Mouse (Mus musculus) ES-Bruce4 (cell line): Measurements from ENCODE around the gene Edem2. TPM values are rescaled to one million over a fixed set of nuclear protein-coding genes. Genes with fewer than 3 reads are reported as not detected.

Experiments used
- H3K27ac ChIP-seq: 2 replicates; pipeline ENCODE4 v1.5.1; 2012; ENCODE audit warnings: low read length, inconsistent platforms; ENCODE audit not compliant: insufficient read depth
- H3K27me3 ChIP-seq: 2 replicates; pipeline ENCODE4 v1.6.1; 2012; ENCODE audit warnings: mild to moderate bottlenecking, low read length, inconsistent platforms; ENCODE audit not compliant: control insufficient read depth, poor library complexity, insufficient read depth, severe bottlenecking
- H3K36me3 ChIP-seq: 2 replicates; pipeline ENCODE4 v1.6.1; 2012; ENCODE audit warnings: inconsistent platforms, mild to moderate bottlenecking, low read length, moderate library complexity; ENCODE audit not compliant: control insufficient read depth, poor library complexity, insufficient read depth, severe bottlenecking
- H3K4me1 ChIP-seq: one replicate; pipeline ENCODE4 v1.8.1; 2011; ENCODE audit warnings: low read length; ENCODE audit not compliant: control insufficient read depth, insufficient read depth
- H3K4me3 ChIP-seq: 2 replicates; pipeline ENCODE4 v1.5.1; 2011; ENCODE audit warnings: low read depth, mild to moderate bottlenecking, low read length
- H3K9ac ChIP-seq: 2 replicates; pipeline ENCODE4 v1.6.1; 2012; ENCODE audit warnings: low read depth, mild to moderate bottlenecking, inconsistent platforms; ENCODE audit not compliant: poor library complexity, severe bottlenecking
- H3K9me3 ChIP-seq: replicated peaks from 2 replicates; pipeline ENCODE4 v1.6.1; 2012; ENCODE audit warnings: mild to moderate bottlenecking, low read length, inconsistent platforms; ENCODE audit not compliant: control insufficient read depth, poor library complexity, insufficient read depth, severe bottlenecking
- CTCF ChIP-seq: IDR thresholded peaks from one replicate; pipeline ENCODE4 v1.8.1; 2011; ENCODE audit warnings: low read depth, low read length
- EP300 ChIP-seq: IDR thresholded peaks from 2 replicates; pipeline ENCODE4 v1.6.1; 2011; ENCODE audit warnings: low read depth, low read length; ENCODE audit not compliant: insufficient read depth
- POLR2A ChIP-seq: IDR thresholded peaks from one replicate; pipeline ENCODE4 v1.8.1; 2011; ENCODE audit warnings: low read length; ENCODE audit not compliant: insufficient read depth
- polyA plus RNA-seq: library from polyadenylated mRNA; stranded (reverse); fragments of >200 nt; gene quantifications from 2 replicates; pipeline ENCODE4 v1.2.4, GENCODE M21; 2011; ENCODE audit warnings: low read depth; ENCODE audit not compliant: missing spikeins, insufficient read depth, insufficient read length

Gene Edem2
- polyA plus RNA-seq, 1 experiment = 21.7 TPM

DNA sequence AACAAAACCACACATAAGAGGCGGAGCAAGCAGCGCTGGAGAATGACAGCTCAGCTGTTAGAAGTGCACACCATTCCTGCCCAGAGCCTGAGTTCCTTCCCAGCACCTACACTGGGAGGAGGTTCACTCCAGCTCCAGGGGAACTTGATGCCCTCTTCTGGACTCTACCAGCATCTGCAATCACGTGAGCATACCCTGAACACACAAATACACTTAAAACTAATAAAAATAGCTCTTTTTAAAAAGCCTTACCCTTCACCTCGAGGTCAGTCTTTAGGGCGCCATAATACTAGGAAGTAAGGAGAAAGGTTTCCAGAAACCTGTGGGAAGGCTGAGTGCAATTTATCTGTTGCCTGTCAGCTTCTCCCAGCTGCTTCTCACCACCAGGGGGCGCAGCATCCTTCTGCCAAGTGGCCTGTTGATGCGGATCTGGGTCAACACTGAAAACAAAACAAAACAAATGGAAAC lies 33.1 kb downstream of the Edem2 start:
- Histone ChIP-seq H3K4me1 (no peaks in the 10 kb centered on the region), H3K27ac (no peak overlapping the region), H3K36me3 (no peaks in the 10 kb centered on the region), H3K27me3 (no peaks in the 10 kb centered on the region), H3K9ac (no peak overlapping the region), H3K9me3 (no peaks in the 10 kb centered on the region; the same call in 1 of the 2 replicates), H3K4me3 (no peak overlapping the region)
- TF ChIP-seq CTCF (peak; percentile 87), EP300 (no peak)

DNA sequence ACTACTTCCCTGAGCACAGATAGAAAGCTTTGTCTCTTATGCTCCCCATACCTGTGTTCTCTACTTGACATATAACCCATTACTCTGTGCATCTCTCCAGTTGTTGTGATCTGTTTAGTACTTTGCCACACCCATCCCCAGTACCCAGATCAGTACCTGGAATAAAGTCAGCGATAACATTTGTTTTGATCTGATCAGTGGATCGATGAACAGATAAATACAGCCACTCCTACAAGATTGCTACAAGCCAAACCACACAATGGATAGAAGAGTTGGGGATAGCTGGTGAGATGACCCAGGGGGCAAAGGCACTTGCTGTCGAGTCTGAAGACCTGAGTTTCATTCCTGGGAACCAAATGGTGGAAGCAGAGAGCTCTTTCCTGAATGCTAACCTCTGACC lies 34.0 kb downstream of the Edem2 start:
- H3K4me3 ChIP-seq = no peak overlapping the region
- H3K36me3 ChIP-seq = no peaks in the 10 kb centered on the region
- no peaks in the 10 kb centered on the region for H3K27me3 ChIP-seq
- TF ChIP-seq CTCF = no peak
- TF ChIP-seq EP300 = no peak
- no peak for TF ChIP-seq POLR2A
- no peaks in the 10 kb centered on the region for H3K4me1 ChIP-seq
- no peak overlapping the region for H3K27ac ChIP-seq
- H3K9me3 ChIP-seq = no peaks in the 10 kb centered on the region; the same call in 1 of the 2 replicates
- no peak overlapping the region for H3K9ac ChIP-seq

DNA sequence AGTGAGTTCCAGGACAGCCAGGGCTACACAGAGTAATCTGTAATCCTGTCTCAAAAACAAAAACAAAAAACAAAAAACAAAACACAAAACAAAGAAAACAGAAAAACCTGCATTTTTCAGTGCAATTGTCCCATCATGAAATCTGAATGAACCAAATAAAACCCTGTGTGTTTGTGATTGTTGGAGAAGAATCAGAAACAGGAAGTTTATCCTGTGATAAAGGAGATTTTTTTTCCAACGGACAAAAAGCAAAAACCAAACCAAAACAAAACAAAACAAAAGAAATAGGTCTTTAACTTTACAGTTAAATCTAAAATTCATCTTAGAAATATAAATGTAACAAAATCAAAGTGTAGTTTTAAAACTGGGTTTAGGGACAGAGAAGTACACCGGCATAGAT lies 34.7 kb downstream of the Edem2 start:
- no peak overlapping the region for H3K27ac ChIP-seq
- H3K4me1 ChIP-seq = no peaks in the 10 kb centered on the region
- H3K4me3 ChIP-seq = no peak overlapping the region
- TF ChIP-seq POLR2A = no peak
- no peaks in the 10 kb centered on the region for H3K27me3 ChIP-seq
- H3K9me3 ChIP-seq = no peaks in the 10 kb centered on the region; the same call in 1 of the 2 replicates
- H3K9ac ChIP-seq = no peak overlapping the region
- no peaks in the 10 kb centered on the region for H3K36me3 ChIP-seq

DNA sequence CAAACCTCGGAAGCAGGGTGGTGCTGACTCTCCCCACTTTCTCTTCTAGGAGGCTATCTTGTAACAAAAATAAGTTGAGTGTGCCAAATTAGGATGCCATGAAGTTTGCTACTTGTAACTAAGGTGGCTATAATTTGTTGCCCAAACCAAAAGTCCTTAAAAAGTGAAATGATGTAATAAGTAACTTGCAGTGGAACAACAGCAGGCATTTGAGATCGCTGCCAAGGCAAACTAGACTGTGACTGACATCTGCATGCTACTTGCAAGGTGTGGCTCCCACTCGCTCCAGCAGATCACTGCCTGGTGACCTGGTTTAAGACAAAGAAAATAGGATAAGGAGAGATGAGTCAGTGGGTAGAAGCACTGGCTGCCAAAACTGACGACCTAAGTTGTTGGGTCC lies 36.1 kb downstream of the Edem2 start:
- Histone ChIP-seq H3K4me1 (no peaks in the 10 kb centered on the region), H3K4me3 (no peak overlapping the region), H3K27ac (no peak overlapping the region), H3K9me3 (no peaks in the 10 kb centered on the region), H3K36me3 (no peaks in the 10 kb centered on the region), H3K9ac (no peak overlapping the region), H3K27me3 (no peaks in the 10 kb centered on the region)
- no peak for TF ChIP-seq EP300
- TF ChIP-seq POLR2A = no peak
- no peak for TF ChIP-seq CTCF

DNA sequence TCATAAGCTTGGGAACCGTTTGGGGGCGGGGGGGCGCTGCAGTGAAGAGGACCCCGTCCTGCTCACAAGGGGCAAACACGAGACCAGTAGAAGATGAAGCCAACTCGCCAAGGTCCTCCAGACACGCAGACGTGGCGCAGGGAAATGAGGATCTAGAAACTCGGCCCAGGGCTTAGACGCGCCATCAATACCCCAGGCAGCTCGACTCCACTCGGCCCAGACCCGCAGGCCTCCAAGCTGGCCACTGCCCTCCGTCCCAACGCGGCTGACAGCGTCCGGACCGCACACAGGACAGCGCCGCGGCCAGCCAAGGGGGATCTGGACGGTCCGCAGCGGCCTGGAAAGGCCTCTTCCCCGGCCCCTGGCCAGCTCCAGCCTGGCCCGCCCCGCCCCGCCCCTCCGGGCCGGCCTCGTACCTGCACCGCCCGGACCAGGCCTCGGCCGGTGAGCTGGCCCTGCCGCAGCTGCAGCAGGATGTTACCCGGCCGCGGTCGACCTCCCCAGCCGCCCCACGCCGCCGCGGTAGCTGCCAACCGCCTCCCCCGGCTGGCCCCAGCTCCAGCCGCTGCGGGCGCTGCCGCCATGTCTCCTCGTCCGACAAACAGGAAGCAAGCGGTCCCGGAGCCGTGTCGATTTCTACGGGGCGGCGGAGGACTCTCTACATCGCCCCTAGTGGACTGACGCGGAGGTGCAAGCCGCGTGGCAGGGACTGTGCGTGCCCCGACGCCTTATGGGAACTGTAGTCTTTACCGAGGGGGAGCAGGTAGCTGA lies 37.4 kb downstream of the Edem2 start, which contains the start of gene Trpc4ap:
Trpc4ap (minus strand) TSS at position 662 of the 771 bp plus-strand sequence.
- Histone ChIP-seq H3K4me3 (peak within 1 kb of the TSS; percentile 98), H3K9ac (peak within 1 kb of the TSS; percentile 86), H3K36me3 (no peaks in the 10 kb centered on the region), H3K27ac (no peak within 1 kb of the TSS), H3K27me3 (no peaks in the 10 kb centered on the region), H3K9me3 (no peaks in the 10 kb centered on the region), H3K4me1 (no peaks in the 10 kb centered on the region)
- TF ChIP-seq CTCF (peak; percentile 85), POLR2A (no peak), EP300 (0 out of 2 replicates have a peak, but pooled peaks have one; percentile 9)

DNA sequence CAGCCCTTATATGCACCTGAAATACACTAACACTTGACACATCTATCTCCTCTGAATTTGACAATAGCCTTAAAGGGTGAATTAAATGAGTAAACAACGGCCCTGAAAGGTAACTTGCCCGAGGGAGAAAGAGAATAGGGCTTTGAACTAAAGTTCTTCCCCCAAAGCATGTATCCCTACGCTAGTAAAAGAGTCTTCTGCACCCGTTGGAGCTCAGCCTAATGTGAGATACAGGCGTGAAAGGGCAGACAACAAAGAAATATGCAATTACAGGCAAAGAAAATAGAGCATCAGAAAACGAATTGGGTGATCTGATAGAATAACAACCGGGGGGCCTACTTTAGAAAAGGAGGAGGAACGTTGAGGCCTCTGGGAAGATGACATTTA lies 37.9 kb downstream of the Edem2 start:
- Histone ChIP-seq H3K27ac (no peak overlapping the region), H3K27me3 (no peaks in the 10 kb centered on the region), H3K9ac (peak overlapping the region; percentile 86), H3K4me1 (no peaks in the 10 kb centered on the region), H3K36me3 (no peaks in the 10 kb centered on the region), H3K4me3 (peak overlapping the region; percentile 98), H3K9me3 (no peaks in the 10 kb centered on the region)
- no peak for TF ChIP-seq EP300
- TF ChIP-seq POLR2A = no peak
- TF ChIP-seq CTCF = no peak
